Mouse (Mus musculus) cortical plate, adult 2 months (tissue): ENCODE data around the gene Slc9a3r2.

Experiments
- CTCF ChIP-seq: fragments of 200-500 bp; IDR thresholded peaks from 2 replicates; pipeline ENCODE4 v1.5.1; 2011; ENCODE audit warnings: mild to moderate bottlenecking, control low read depth, low read length; ENCODE audit not compliant: insufficient read depth; ENCODE audit errors: extremely low read depth
- POLR2A ChIP-seq: fragments of 200-500 bp; IDR thresholded peaks from 2 replicates; pipeline ENCODE4 v1.6.1; 2011; ENCODE audit warnings: mild to moderate bottlenecking, low read length, control low read depth; ENCODE audit not compliant: insufficient read depth; ENCODE audit errors: extremely low read depth

GRCm38 (mm10) chr17:24696011-24696697, 46.0 kb upstream of the Slc9a3r2 start, which contains the start of the genes Gfer and Noxo1:
- TF ChIP-seq POLR2A (0 out of 2 replicates have a peak, but pooled peaks have one; percentile 16), CTCF (no peak)
